In the genomic region with DNA sequence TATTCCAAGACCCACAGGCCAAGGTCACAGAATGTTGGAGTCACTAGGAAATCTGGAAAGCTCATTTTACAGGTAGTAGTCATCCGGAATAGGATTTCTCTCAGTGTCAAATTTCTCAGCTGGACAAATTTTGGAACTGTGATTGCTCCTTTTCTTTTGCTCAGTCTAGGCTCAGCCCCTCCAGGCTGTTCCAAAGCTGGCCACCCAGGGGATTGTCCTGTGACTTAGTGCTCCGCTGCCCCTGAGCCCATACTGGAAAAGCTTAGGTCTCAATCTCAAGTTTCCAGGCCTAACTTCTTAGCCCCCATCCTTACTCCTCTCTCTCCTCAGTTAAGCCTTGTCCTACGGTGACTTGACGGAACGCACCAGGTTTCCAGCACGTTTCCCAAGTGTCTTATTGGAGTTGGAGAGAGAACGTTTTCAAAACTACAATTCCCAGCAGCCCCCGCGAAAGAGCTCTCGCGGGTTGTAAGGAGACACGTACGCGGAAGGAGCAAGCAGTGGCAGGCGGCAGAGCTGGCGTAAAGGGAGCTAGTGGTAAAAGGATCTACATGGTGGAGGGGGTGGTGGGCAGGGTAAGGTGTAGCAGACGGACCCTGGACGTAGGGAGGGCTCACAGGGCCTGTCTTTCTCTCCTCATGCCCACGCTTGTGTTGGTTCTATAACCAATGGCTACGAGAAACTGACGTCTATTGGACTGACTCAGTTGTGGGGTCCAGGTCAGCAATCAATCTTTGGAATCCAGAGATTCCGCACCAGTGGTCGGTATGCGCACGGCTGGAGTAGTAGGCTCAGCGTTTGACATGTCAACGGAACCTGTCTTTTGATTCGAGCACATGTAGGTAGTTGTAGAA, we compare ENCODE assay signal across 8 mouse cellular contexts. TPM values are rescaled to one million over a fixed set of nuclear protein-coding genes. Genes with fewer than 3 reads are reported as not detected.
DNase-seq lines count a peak whose midpoint lies in the region; ATAC-seq lines count a peak whose summit lies in the region.

TSS of gene Gmppa (plus strand) at position 456 of the 854 bp plus-strand sequence.

- DNase-seq in adrenal gland, adult 18-20 months (ENCODE audit: low spot score in 2 of 2), result peak; percentile 73 to 75
- peak; percentile 92 for DNase-seq in embryo, embryonic 10 days (ENCODE audit: low spot score)
- DNase-seq in gastrocnemius, postnatal 25 days, result peak; percentile 82
- DNase-seq in left cerebral cortex, postnatal 10 days (ENCODE audit: extremely low spot score in 1 of 2, low spot score in 2 of 2), result peak; percentile 85 to 86
- peak; percentile 78 for DNase-seq in right cerebral cortex, postnatal 25 days

- peak; percentile 99 for ATAC-seq in inflammation-experienced regulatory T-cells, adult 6 months
- ATAC-seq in megakaryocyte progenitor cell, adult 5-6 weeks (replicated peaks; ENCODE audit: poor library complexity), result peak; percentile 98
- ATAC-seq in erythroid progenitor cell, adult 5-6 weeks (replicated peaks; ENCODE audit: low FRiP score, poor library complexity, severe bottlenecking), result no peak; the same call in 1 of the 2 replicates

- intact Hi-C loops in left cerebral cortex, postnatal 10 days (cut with DNase I), result no loop called here

RNA-seq across cellular contexts. Expression of gene Gmppa, which starts in this region (rescaled TPM):
- 10 to 100 TPM; 53.2 to 56.1 TPM for total RNA-seq in adrenal gland, adult 18-20 months (2021)
- 10 to 100 TPM; 32.0 to 37.2 TPM for total RNA-seq in gastrocnemius, postnatal 25 days (2021)
- 10 to 100 TPM; 44.2 to 67.2 (median 62.7) TPM for polyA plus RNA-seq in inflammation-experienced regulatory T-cells, adult 6 months (2017; shearing (Covaris generic))
- total RNA-seq in left cerebral cortex, postnatal 10 days (2021), result 10 to 100 TPM; 51.9 to 53.7 TPM
- total RNA-seq in megakaryocyte progenitor cell, adult 5-6 weeks (2015), result 65.8 and 74.1 TPM in 2 replicates
- total RNA-seq in megakaryocyte progenitor cell, adult 5-6 weeks (2017), result 87.0 and 98.6 TPM in 2 replicates
- total RNA-seq in erythroid progenitor cell, adult 5-6 weeks (2015; ENCODE audit: low replicate concordance), result 17.6 and 23.1 TPM in 2 replicates
- 3.6 and 10.8 TPM in 2 replicates for total RNA-seq in erythroid progenitor cell, adult 5-6 weeks (2017; ENCODE audit: low replicate concordance)
